Mouse (Mus musculus): ENCODE results near the gene Col1a2. TPM values are rescaled to one million over a fixed set of nuclear protein-coding genes. Genes with fewer than 3 reads are reported as not detected.

The Col1a2 gene
- polyA plus RNA-seq (2015; fragmentation: Nextera tagmentation; extraction: Ambion mirVana), result 142 and 188 TPM in 2 replicates

DNA sequence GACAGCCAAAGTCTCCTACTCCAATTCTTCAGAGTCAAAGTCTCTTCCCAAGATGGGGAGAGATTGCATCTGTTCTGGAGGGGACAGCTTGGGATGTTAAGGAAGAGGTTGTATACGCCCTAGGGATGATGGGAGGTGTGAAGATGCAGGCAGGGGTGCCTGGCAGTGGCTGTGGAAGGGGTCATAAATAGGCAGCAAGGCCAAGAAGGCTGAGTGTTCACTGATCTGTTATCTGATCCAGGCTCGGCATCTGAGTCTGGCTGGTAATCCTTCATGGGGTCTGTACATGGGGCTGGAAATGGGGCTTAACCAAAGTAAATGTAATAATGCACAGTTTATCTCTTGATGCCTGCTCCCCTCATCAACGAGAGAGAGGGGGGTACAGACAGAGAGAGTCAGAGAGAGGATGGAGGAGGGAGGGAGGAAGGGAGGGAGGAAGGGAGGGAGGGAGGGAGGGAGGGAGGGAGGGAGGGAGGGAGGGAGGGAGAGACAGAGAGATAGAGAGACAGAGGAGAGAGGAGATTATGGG lies at the start of gene Col1a2:
Gene Col1a2, plus strand, starts transcription at position 212 of the 529 bp plus-strand sequence.
- H3K4me2 ChIP-seq, result peak within 1 kb of the TSS; percentile 67
- H3K4me1 ChIP-seq (replicated peaks), result peaks cover 13% of the 10 kb centered on the region
- 26% methylated on average over 3 of the region's 3 CpGs for WGBS
- no peak for ATAC-seq (ENCODE audit: low FRiP score)
- no peaks in the 10 kb centered on the region for H3K9me3 ChIP-seq
- no peaks in the 10 kb centered on the region for H3K36me3 ChIP-seq
- no peak within 1 kb of the TSS for H3K27ac ChIP-seq
- peak within 1 kb of the TSS; percentile 35 for H3K4me3 ChIP-seq
- H3K27me3 ChIP-seq, result peaks cover 16% of the 10 kb centered on the region
- H3K9ac ChIP-seq, result peak within 1 kb of the TSS; percentile 39; the same call in 1 of the 2 replicates

DNA sequence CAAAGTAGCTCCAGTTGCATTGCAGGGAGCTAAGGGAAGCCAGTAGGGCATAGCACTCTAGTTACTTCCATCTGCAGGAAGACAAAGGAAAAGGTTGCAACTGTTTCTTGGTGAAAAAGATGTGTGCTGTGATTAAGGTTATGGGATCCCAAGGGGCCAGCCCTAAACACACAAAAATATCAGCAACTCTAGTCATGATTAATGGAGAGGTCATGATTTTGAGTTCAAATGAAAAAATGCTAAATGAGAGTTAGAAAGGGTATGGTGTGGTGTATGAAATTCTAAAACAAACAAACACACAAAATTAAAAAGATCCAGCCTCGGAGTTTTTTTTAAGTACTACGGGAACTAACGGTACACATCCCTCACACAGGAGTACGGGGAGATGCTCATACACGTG lies 49.1 kb upstream of the Col1a2 start:
- ATAC-seq (ENCODE audit: low FRiP score), result no peak
- H3K4me2 ChIP-seq, result no peak overlapping the region
- no peak overlapping the region for H3K4me3 ChIP-seq
- H3K9ac ChIP-seq, result no peak overlapping the region
- H3K9me3 ChIP-seq, result no peaks in the 10 kb centered on the region
- H3K27ac ChIP-seq, result no peak overlapping the region
- peaks cover 9% of the 10 kb centered on the region for H3K4me1 ChIP-seq (replicated peaks)
- WGBS, result 47% methylated on average over 5 of the region's 5 CpGs
- H3K27me3 ChIP-seq, result no peaks in the 10 kb centered on the region
- H3K36me3 ChIP-seq, result no peaks in the 10 kb centered on the region

DNA sequence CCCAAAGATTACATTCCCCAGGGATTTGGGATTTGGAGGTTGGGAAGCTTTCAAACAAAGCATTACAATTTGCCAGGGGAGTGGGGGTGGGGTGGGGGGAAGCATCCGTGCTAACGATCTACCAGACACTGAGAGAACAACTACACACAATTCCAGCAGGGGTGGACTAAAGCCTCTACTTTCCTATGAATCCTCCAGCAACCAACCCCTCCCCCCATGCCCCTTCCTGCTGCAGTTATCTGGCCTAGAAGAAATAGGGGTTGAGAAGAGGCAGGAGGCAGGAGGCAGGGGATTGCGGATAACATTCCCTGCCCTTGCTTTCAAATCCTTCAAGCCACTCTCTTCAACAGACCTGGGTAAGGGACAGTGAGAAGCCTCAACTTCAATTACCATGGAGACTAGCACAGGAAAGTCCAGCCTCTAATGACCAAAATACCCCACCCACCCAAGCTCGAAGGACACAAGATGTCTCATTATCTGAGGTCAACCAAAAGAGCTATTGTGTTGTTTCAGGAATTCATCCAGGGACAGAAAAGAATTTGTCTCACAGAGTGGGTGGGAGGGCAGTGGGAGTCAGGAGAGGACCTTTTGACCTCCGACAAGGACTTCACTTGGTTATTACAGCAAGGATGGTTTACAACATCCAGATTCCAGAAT lies 48.5 kb upstream of the Col1a2 start:
- WGBS, result 18% methylated on average over 5 of the region's 5 CpGs
- no peak overlapping the region for H3K4me3 ChIP-seq
- ATAC-seq (ENCODE audit: low FRiP score), result no peak
- H3K36me3 ChIP-seq, result no peaks in the 10 kb centered on the region
- H3K9me3 ChIP-seq, result no peaks in the 10 kb centered on the region
- H3K9ac ChIP-seq, result no peak overlapping the region
- peaks cover 9% of the 10 kb centered on the region for H3K4me1 ChIP-seq (replicated peaks)
- H3K27me3 ChIP-seq, result no peaks in the 10 kb centered on the region
- H3K4me2 ChIP-seq, result no peak overlapping the region
- no peak overlapping the region for H3K27ac ChIP-seq

DNA sequence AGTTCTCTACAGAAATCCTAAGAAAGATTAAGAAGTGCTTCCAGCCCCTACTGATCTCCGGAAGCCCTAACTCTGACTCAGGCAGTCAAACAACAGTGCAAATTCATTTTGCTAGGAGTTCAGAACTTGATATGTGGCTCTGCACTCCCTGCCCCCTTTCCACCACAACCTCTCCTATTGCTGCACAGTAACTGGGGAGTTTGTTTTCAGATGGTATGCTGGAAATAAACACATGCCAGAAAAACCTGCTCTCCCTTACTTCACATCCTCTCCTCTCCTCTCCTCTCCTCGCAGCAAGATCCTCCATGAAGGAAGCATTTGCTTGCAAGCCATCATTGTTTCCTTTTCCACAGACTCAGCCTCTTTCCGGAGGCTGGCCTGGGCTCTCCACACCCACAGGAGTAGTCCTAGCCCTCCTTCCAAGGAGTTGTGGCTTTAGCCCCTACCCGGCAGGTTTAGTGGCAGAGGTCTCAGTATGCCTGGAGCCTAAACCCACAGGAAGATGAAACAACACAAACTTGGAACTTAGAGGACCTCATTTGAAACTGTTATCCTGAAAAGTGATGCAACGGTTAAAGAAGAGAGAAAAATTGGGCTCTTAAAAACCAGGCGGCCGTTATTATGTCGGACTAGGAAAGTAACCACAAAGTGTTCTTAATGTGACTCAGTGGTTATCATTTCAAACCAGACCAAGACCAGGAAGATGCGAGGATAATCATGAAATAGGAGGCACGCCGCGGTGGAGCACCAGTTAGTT lies 47.7 kb upstream of the Col1a2 start:
- Histone ChIP-seq H3K27ac (no peak overlapping the region), H3K36me3 (no peaks in the 10 kb centered on the region), H3K27me3 (no peaks in the 10 kb centered on the region), H3K4me1 (replicated peaks) (peaks cover 9% of the 10 kb centered on the region), H3K4me2 (no peak overlapping the region), H3K4me3 (no peak overlapping the region), H3K9ac (no peak overlapping the region), H3K9me3 (no peaks in the 10 kb centered on the region)
- no peak for ATAC-seq (ENCODE audit: low FRiP score)
- WGBS, result 65% methylated on average over 12 of the region's 12 CpGs

DNA sequence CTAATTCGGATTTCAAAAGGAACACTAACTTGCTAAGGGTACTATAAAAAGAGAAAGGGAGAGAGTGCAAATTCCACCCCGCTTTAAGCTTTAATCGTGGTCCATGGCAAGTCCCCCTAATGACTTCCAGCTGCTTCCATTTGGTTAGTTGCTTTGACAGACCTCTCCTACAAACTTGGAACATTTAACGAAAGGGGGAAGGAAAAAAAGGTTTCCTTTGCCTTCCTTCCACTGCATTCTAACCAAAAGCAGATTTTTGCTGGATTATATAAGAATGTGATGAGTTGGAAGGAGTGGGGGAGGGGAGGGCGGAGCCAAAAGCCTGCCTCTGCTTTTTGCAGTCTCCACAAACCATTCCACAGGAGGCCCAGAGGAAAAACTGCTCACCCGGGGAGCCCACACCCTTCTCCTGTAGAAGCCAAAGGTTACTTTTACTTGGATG lies 47.0 kb upstream of the Col1a2 start:
- peaks cover 9% of the 10 kb centered on the region for H3K4me1 ChIP-seq (replicated peaks)

DNA sequence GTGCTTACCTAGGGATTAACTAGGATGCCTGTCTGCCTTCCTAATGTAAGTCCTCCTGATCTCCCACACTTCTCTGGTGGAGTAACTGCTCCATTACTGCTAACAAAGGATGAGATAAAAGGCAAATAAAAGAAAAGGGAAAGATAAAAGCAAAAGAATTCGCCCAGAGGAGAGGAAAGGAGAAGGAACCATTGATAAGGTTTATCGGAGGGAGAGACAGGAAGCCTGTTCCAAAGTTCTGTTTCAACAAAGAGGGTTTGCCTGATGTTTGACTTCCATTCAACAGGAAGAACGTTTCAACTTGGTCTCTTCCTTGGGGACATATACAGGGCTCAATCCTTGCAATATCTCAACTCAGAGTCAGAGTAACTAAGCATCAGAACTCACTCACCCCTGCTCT lies 39.3 kb upstream of the Col1a2 start:
- Histone ChIP-seq H3K27ac (no peak overlapping the region), H3K27me3 (no peaks in the 10 kb centered on the region), H3K9me3 (peaks cover 6% of the 10 kb centered on the region), H3K4me2 (no peak overlapping the region), H3K9ac (no peak overlapping the region), H3K4me3 (no peak overlapping the region), H3K4me1 (replicated peaks) (no peaks in the 10 kb centered on the region), H3K36me3 (no peaks in the 10 kb centered on the region)
- ATAC-seq (ENCODE audit: low FRiP score), result no peak
- WGBS, result 42% methylated on average over 3 of the region's 3 CpGs

More for the DNA sequence above, 47.0 kb upstream of the Col1a2 start:
- Histone ChIP-seq H3K4me3 (no peak overlapping the region), H3K27me3 (no peaks in the 10 kb centered on the region), H3K9ac (no peak overlapping the region), H3K36me3 (no peaks in the 10 kb centered on the region), H3K27ac (no peak overlapping the region), H3K9me3 (no peaks in the 10 kb centered on the region), H3K4me2 (no peak overlapping the region)
- WGBS, result 35% methylated on average over 6 of the region's 6 CpGs
- ATAC-seq (ENCODE audit: low FRiP score), result no peak

DNA sequence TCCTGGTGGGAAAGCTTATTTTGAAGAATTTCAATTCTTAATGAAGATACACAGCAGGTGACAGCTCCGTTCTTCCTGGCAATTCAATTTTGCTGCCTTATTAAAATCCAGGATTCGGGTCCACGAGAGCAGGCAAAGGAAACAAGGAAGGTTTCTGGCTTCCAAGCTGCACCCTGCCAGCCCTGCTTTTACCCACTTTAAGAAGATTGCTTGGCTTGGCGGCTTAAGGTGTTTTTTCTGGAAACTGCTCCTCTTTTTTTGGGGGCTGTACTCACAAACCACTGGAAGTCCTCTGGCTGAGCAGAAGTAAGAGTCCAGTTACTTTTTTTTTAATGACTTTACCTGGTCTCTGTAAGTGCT lies 21.1 kb upstream of the Col1a2 start:
- ATAC-seq (ENCODE audit: low FRiP score), result no peak
- no peaks in the 10 kb centered on the region for H3K4me1 ChIP-seq (replicated peaks)
- no peak overlapping the region for H3K27ac ChIP-seq
- no peak overlapping the region for H3K4me3 ChIP-seq
- H3K9ac ChIP-seq, result no peak overlapping the region
- no peaks in the 10 kb centered on the region for H3K9me3 ChIP-seq
- WGBS, result 59% methylated on average over 4 of the region's 4 CpGs
- no peaks in the 10 kb centered on the region for H3K27me3 ChIP-seq
- H3K36me3 ChIP-seq, result no peaks in the 10 kb centered on the region
- H3K4me2 ChIP-seq, result no peak overlapping the region

DNA sequence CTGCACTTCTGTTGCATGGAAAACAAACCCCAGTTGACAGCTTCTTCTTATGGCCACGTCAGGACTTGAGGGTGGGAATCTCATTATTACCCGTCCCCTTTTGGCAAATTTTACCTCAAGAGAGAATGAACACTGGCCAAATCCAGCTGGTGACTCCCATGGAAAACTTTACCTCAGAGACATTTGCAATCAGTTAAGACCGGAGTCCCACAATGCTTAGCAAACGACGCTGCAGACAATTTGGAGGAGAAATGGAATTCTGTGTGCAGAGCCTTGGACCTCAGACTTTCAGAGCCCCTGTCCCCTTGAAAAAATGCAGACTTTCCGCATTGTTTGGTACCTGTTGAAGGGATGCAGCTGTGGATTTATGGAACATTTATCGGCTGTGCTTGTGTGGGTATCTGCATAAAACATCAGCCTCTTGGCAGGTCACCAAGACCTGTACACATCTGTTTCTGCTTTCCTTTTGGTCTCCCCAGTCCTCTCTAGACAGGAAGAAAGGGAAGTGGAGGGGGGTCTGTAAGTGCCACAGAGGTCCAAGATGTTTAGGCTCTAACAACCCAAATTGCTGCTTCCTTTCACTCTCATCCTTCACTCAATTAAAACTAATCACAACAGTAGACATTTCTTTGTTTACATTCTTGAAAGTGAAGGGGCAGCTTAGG lies 20.5 kb upstream of the Col1a2 start:
- Histone ChIP-seq H3K27me3 (no peaks in the 10 kb centered on the region), H3K9me3 (no peaks in the 10 kb centered on the region), H3K4me2 (no peak overlapping the region), H3K27ac (no peak overlapping the region), H3K36me3 (no peaks in the 10 kb centered on the region), H3K4me1 (replicated peaks) (peaks cover 2% of the 10 kb centered on the region), H3K9ac (no peak overlapping the region), H3K4me3 (no peak overlapping the region)
- 72% methylated on average over 7 of the region's 7 CpGs for WGBS
- ATAC-seq (ENCODE audit: low FRiP score), result no peak

DNA sequence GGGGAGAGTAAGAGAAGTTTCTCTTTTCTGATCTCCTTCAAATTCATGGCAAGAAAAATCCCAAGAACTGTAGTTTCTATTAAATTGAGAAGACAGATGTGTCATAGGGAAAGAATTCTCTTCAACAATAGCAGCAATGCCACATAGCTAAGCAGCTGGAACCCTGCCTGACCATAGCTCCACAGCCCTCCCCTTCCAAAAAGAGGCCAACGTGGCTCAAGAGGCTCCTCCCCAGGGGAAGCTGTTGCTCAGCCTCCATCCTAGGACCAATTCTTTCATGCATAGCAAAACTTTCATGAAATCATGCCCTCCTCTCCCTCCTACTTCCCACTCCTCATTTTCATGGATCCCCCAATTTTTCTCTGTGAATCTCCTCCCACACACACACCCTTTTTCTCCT lies 16.3 kb upstream of the Col1a2 start:
- Histone ChIP-seq H3K36me3 (no peaks in the 10 kb centered on the region), H3K4me1 (replicated peaks) (peaks cover 12% of the 10 kb centered on the region), H3K4me3 (no peak overlapping the region), H3K9me3 (no peaks in the 10 kb centered on the region), H3K27me3 (no peaks in the 10 kb centered on the region), H3K4me2 (no peak overlapping the region), H3K9ac (no peak overlapping the region), H3K27ac (0 out of 2 replicates have a peak overlapping the region, but pooled peaks have one; percentile 55)
- WGBS, result 0% methylated on average over 1 of the region's 1 CpGs
- no peak for ATAC-seq (ENCODE audit: low FRiP score)

DNA sequence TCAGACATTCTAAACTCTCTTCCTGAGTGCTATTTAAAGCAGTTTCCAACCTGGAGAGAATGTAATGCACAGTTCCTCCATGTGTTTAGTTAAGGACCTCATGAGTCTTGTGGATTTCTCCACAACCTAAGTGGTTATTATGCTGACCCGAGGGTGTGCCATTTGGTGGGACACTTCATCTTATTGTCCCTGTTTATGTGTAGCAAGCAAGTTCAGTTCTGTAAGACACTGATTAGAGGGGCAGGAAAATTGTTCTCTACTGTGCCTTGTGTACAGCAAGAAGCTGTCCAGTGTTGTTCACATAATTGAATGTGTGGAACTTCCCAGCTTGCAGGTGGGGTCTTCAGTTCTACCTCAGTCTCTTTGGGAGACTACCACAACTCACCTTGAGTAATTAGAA lies 15.6 kb upstream of the Col1a2 start:
- no peak for ATAC-seq (ENCODE audit: low FRiP score)
- H3K36me3 ChIP-seq, result no peaks in the 10 kb centered on the region
- no peaks in the 10 kb centered on the region for H3K9me3 ChIP-seq
- H3K4me1 ChIP-seq (replicated peaks), result peaks cover 12% of the 10 kb centered on the region
- no peak overlapping the region for H3K4me3 ChIP-seq
- no peak overlapping the region for H3K9ac ChIP-seq
- WGBS, result 70% methylated on average over 1 of the region's 1 CpGs
- peak overlapping the region; percentile 55 for H3K27ac ChIP-seq
- no peak overlapping the region for H3K4me2 ChIP-seq
- no peaks in the 10 kb centered on the region for H3K27me3 ChIP-seq

DNA sequence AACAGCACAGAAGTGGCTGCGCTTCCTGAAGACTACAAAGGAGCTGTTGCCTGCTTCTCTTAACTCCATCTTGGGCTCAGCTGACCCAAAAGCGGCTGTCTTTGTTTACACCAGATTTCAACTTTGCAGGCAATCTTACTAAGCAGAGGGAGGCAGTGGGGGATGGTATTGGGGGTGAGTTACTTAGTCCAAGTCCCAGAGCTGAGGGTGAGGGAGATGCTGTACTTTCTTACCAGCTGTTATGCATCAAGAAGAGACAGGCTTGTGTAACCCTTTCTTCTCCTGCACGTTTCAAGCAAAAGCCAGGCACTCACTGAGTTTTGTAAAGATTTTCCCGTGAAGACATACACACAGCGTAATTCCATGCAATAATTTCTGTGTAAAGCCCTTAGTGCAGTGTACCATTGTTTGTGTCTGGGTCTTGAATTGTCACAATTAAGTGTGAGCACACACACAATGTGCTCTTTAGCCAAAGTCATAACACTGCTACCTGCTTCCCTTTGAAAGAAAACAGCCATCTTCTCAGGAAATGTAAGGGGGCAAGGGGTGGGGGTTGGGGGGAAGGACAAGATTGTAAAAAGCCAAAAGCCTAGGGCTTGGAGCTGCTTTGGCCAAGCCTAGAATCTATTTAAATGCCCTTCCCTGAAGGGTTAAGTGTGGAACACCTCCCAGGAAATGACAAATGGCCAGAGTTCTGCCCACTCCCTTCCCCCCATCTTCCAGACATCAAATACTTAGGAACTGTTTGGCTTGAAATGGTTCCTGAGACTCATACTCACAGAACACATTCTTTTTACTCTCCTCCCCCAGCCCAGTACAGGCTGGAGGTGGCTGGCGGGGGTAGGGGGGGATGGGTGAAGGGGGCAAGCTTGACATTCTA lies 15.0 kb upstream of the Col1a2 start:
- Histone ChIP-seq H3K9ac (no peak overlapping the region), H3K4me1 (replicated peaks) (peaks cover 12% of the 10 kb centered on the region), H3K27ac (peak overlapping the region; percentile 55), H3K27me3 (no peaks in the 10 kb centered on the region), H3K9me3 (no peaks in the 10 kb centered on the region), H3K4me2 (no peak overlapping the region), H3K36me3 (no peaks in the 10 kb centered on the region), H3K4me3 (no peak overlapping the region)
- WGBS, result 55% methylated on average over 6 of the region's 6 CpGs
- ATAC-seq (ENCODE audit: low FRiP score), result peak; percentile 54; the same call in 1 of the 2 replicates

Measured in hindbrain, embryonic 13.5 days (tissue).